Mouse (Mus musculus): ENCODE results near the gene Pcsk5. TPM values are rescaled to one million over a fixed set of nuclear protein-coding genes. Genes with fewer than 3 reads are reported as not detected.

The Pcsk5 gene
- polyA plus RNA-seq, 1 experiment from 2014 or later = not detected

- Histone ChIP-seq H3K27ac (no peak overlapping the region), H3K79me2 (ENCODE audit: inconsistent target) (no peaks in the 10 kb centered on the region), H3K4me3 (ENCODE audit: inconsistent target) (no peak overlapping the region), H3K36me3 (ENCODE audit: inconsistent target) (no peaks in the 10 kb centered on the region)
- WGBS (ENCODE audit: missing documents) = 94% methylated on average over 2 of the region's 2 CpGs
Observed at GRCm38 (mm10) chr19:17784401-17785192, 52.8 kb downstream of the Pcsk5 start.

DNA sequence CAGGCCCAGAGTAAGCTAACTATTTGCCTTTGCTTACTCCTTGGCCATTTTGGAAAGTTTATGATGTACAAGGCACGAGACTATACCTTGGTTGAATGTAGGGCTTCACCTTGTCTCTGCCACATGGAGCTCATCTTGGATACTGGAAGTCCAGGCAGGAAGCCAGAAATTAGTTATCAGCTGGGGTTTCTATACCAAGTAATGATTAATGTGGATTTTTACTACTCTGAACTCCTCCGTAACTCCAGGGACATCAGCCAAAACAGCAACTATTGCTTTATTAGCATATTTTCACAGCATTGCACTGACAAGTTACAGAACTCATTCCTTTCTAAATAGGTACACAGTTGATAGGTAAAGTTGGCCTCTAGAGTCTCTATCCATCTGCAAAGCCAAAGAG lies 54.2 kb downstream of the Pcsk5 start:
- Histone ChIP-seq H3K36me3 (ENCODE audit: inconsistent target) (no peaks in the 10 kb centered on the region), H3K79me2 (ENCODE audit: inconsistent target) (no peaks in the 10 kb centered on the region), H3K4me3 (ENCODE audit: inconsistent target) (no peak overlapping the region), H3K27ac (no peak overlapping the region)
- 91% methylated on average over 2 of the region's 2 CpGs for WGBS (ENCODE audit: missing documents)

DNA sequence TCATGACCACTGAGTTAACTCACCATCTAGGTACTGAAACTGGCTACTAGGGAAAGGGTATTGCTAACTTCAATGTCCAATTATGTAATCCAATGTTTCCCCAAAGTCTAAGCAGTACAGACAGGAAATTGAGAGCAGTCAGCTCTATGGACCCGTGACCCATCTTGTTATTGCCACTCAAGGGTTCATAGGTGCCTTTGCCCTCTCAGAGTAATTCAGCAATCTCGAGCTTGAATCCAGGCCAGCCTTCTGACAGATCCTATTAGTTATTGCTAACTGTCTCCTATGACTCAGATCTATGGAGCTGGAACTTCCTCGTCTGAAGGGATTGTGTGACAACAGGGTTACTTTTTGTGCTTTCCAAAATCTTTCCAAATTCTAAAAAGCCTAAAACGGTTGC lies 56.1 kb downstream of the Pcsk5 start:
- WGBS (ENCODE audit: missing documents) = 74% methylated on average over 4 of the region's 4 CpGs
- no peak overlapping the region for H3K27ac ChIP-seq
- H3K4me3 ChIP-seq (ENCODE audit: inconsistent target) = no peak overlapping the region
- no peaks in the 10 kb centered on the region for H3K36me3 ChIP-seq (ENCODE audit: inconsistent target)
- H3K79me2 ChIP-seq (ENCODE audit: inconsistent target) = no peaks in the 10 kb centered on the region

- Histone ChIP-seq H3K27ac (no peak overlapping the region), H3K36me3 (ENCODE audit: inconsistent target) (no peaks in the 10 kb centered on the region), H3K4me3 (ENCODE audit: inconsistent target) (no peak overlapping the region), H3K79me2 (ENCODE audit: inconsistent target) (no peaks in the 10 kb centered on the region)
- 85% methylated on average over 2 of the region's 2 CpGs for WGBS (ENCODE audit: missing documents)
Observed at GRCm38 (mm10) chr19:17775943-17776342, 61.5 kb downstream of the Pcsk5 start.

DNA sequence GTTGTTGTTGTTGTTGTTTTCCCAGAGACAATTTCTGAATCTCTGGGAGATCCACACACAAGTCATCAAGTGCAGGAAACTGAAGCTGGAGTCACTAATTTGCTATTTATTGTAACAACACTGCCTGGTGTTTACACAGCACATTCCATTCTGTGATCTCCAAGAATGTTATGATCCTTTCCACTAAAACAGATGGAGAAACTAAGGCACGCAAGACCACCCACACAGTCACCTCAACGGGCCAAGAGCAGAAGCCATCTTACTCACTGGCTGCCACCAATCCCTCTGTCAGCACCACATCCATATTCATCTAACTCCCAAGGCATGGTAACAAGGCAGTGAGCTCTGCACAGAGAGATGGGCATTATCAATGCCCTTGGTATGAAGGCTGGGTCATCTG lies 62.3 kb downstream of the Pcsk5 start:
- WGBS (ENCODE audit: missing documents) = 63% methylated on average over 2 of the region's 2 CpGs
- Histone ChIP-seq H3K79me2 (ENCODE audit: inconsistent target) (no peaks in the 10 kb centered on the region), H3K4me3 (ENCODE audit: inconsistent target) (no peak overlapping the region), H3K36me3 (ENCODE audit: inconsistent target) (no peaks in the 10 kb centered on the region), H3K27ac (no peak overlapping the region)

DNA sequence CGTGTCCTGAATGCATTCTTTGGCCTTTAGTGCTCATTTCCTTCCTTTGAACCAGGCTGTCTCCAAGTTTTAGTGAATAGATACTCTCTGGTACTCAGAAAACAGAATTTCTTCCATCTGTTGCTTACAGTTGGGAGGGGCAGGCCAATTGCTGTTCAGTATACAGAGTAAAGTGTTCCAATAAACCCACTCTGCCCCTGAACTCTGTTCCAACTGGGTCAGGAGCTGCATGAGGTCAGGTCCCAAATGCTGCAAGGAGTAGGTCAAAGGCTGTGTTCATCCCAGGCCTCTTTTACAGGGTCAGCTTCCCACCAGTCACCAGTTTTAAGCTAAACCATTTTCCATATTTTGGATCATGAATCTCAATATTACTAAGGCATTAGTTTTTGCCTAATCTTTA lies 63.4 kb downstream of the Pcsk5 start:
- 35% methylated on average over 1 of the region's 1 CpGs for WGBS (ENCODE audit: missing documents)

GRCm38 (mm10) chr19:17769610-17770399 lies 67.6 kb downstream of the Pcsk5 start:
- Histone ChIP-seq H3K27ac (no peak overlapping the region), H3K79me2 (ENCODE audit: inconsistent target) (no peaks in the 10 kb centered on the region), H3K4me3 (ENCODE audit: inconsistent target) (no peak overlapping the region), H3K36me3 (ENCODE audit: inconsistent target) (no peaks in the 10 kb centered on the region)
- 82% methylated on average over 5 of the region's 5 CpGs for WGBS (ENCODE audit: missing documents)

More for the DNA sequence above, 63.4 kb downstream of the Pcsk5 start:
- Histone ChIP-seq H3K36me3 (ENCODE audit: inconsistent target) (no peaks in the 10 kb centered on the region), H3K4me3 (ENCODE audit: inconsistent target) (no peak overlapping the region), H3K27ac (no peak overlapping the region), H3K79me2 (ENCODE audit: inconsistent target) (no peaks in the 10 kb centered on the region)

- no peak overlapping the region for H3K27ac ChIP-seq
- H3K36me3 ChIP-seq (ENCODE audit: inconsistent target) = no peaks in the 10 kb centered on the region
- H3K4me3 ChIP-seq (ENCODE audit: inconsistent target) = no peak overlapping the region
- H3K79me2 ChIP-seq (ENCODE audit: inconsistent target) = no peaks in the 10 kb centered on the region
- 81% methylated on average over 2 of the region's 2 CpGs for WGBS (ENCODE audit: missing documents)
Observed at GRCm38 (mm10) chr19:17765001-17765400, 72.4 kb downstream of the Pcsk5 start.

DNA sequence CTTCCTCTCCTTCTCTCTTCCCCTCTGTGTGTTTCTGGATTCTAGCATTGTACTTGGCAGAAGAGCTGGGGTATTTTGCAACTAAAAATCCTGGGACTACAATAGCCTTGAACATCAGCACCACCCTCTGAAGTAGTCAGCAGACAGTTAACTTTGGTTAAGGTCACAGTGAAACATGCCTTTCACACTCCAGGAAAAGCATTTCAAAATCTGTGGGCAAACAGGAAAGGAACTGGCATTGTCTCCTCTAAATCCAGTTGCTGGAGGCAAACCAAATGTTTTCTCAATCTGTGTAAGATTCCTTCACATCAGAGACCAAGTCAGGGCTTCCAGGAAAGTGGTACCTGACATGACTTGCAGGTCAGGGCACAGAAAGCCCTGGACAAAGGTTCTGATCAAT lies 74.7 kb downstream of the Pcsk5 start:
- Histone ChIP-seq H3K79me2 (ENCODE audit: inconsistent target) (no peaks in the 10 kb centered on the region), H3K36me3 (ENCODE audit: inconsistent target) (no peaks in the 10 kb centered on the region), H3K27ac (no peak overlapping the region), H3K4me3 (ENCODE audit: inconsistent target) (no peak overlapping the region)

GRCm38 (mm10) chr19:17761678-17762077 lies 75.8 kb downstream of the Pcsk5 start:
- H3K4me3 ChIP-seq (ENCODE audit: inconsistent target) = no peak overlapping the region
- WGBS (ENCODE audit: missing documents) = 92% methylated on average over 5 of the region's 5 CpGs
- H3K27ac ChIP-seq = no peak overlapping the region
- no peaks in the 10 kb centered on the region for H3K79me2 ChIP-seq (ENCODE audit: inconsistent target)
- no peaks in the 10 kb centered on the region for H3K36me3 ChIP-seq (ENCODE audit: inconsistent target)

DNA sequence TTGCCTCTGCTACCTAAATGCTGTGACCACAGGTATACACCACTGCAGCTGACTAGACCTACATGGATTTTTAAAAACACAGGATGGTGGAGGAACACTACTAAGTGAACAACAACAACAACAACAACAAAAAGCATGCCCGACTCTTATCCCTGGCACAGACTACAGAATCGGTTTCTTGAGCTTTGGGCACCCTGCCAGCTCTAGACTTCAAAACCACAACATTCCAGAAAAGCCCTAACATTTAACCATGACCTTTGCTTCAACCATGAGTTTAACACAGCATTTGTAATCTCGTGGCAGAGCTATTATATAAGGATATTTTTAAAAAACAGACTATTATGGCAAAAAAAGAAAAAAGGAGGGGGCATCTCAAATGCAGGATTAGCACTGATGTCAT lies 84.6 kb downstream of the Pcsk5 start:
- WGBS (ENCODE audit: missing documents) = 40% methylated on average over 3 of the region's 3 CpGs
- H3K27ac ChIP-seq = no peak overlapping the region
- no peak overlapping the region for H3K4me3 ChIP-seq (ENCODE audit: inconsistent target)
- no peaks in the 10 kb centered on the region for H3K79me2 ChIP-seq (ENCODE audit: inconsistent target)
- no peaks in the 10 kb centered on the region for H3K36me3 ChIP-seq (ENCODE audit: inconsistent target)

GRCm38 (mm10) chr19:17748331-17748730 lies 89.1 kb downstream of the Pcsk5 start:
- Histone ChIP-seq H3K36me3 (ENCODE audit: inconsistent target) (no peaks in the 10 kb centered on the region), H3K4me3 (ENCODE audit: inconsistent target) (no peak overlapping the region), H3K27ac (no peak overlapping the region), H3K79me2 (ENCODE audit: inconsistent target) (no peaks in the 10 kb centered on the region)
- 97% methylated on average over 3 of the region's 3 CpGs for WGBS (ENCODE audit: missing documents)

DNA sequence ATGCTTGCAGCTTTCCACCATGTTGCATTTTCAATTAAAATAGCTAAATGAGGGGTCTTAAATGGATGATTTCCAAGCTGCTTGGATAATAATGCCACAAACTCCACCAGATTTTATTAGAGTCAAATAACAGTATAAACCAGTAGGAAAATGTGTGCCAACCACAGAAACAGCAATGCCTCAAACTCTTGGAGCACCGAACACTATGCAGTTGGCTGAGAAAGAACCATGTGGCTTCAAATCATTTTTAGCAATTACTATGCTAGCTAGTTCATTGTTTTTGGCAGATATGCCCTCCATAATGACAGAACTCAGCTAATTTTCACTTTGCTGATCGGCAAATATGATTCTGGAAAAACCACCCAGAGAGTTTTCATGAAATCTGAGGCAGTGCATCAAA lies 92.1 kb downstream of the Pcsk5 start:
- no peaks in the 10 kb centered on the region for H3K36me3 ChIP-seq (ENCODE audit: inconsistent target)
- H3K4me3 ChIP-seq (ENCODE audit: inconsistent target) = no peak overlapping the region
- H3K79me2 ChIP-seq (ENCODE audit: inconsistent target) = no peaks in the 10 kb centered on the region
- WGBS (ENCODE audit: missing documents) = 88% methylated on average over 2 of the region's 2 CpGs
- no peak overlapping the region for H3K27ac ChIP-seq

- H3K36me3 ChIP-seq (ENCODE audit: inconsistent target) = no peaks in the 10 kb centered on the region
- no peak overlapping the region for H3K27ac ChIP-seq
- WGBS (ENCODE audit: missing documents) = 88% methylated on average over 8 of the region's 8 CpGs
- no peaks in the 10 kb centered on the region for H3K79me2 ChIP-seq (ENCODE audit: inconsistent target)
- H3K4me3 ChIP-seq (ENCODE audit: inconsistent target) = no peak overlapping the region
Observed at GRCm38 (mm10) chr19:17744474-17745069, 92.9 kb downstream of the Pcsk5 start.

- no peaks in the 10 kb centered on the region for H3K36me3 ChIP-seq (ENCODE audit: inconsistent target)
- H3K79me2 ChIP-seq (ENCODE audit: inconsistent target) = no peaks in the 10 kb centered on the region
- H3K4me3 ChIP-seq (ENCODE audit: inconsistent target) = no peak overlapping the region
- no peak overlapping the region for H3K27ac ChIP-seq
- WGBS (ENCODE audit: missing documents) = 35% methylated on average over 1 of the region's 1 CpGs
Observed at GRCm38 (mm10) chr19:17741465-17741864, 96.0 kb downstream of the Pcsk5 start.
